Mouse (Mus musculus) liver, adult (tissue): ENCODE results near the gene Rnf141.

Experiments used
- GATA4 ChIP-seq: IDR thresholded peaks from 2 replicates; pipeline ENCODE4 v1.6.1; 2014; ENCODE audit warnings: mild to moderate bottlenecking, low read length; ENCODE audit not compliant: insufficient replicate concordance

Gene Rnf141

GRCm38 (mm10) chr7:110790878-110791277, 53.4 kb downstream of the Rnf141 start:
- TF ChIP-seq GATA4: no peak

GRCm38 (mm10) chr7:110787310-110787709, 56.9 kb downstream of the Rnf141 start:
- no peak for TF ChIP-seq GATA4

- TF ChIP-seq GATA4: no peak; the same call in 1 of the 2 replicates
Observed at GRCm38 (mm10) chr7:110785741-110786146, 58.5 kb downstream of the Rnf141 start.

- no peak for TF ChIP-seq GATA4
Observed at GRCm38 (mm10) chr7:110784965-110785364, 59.3 kb downstream of the Rnf141 start.

GRCm38 (mm10) chr7:110782845-110783478, 61.3 kb downstream of the Rnf141 start:
- no peak for TF ChIP-seq GATA4

- TF ChIP-seq GATA4: no peak
Observed at GRCm38 (mm10) chr7:110782135-110782534, 62.1 kb downstream of the Rnf141 start.

- no peak for TF ChIP-seq GATA4
Observed at GRCm38 (mm10) chr7:110781231-110781711, 63.0 kb downstream of the Rnf141 start.

GRCm38 (mm10) chr7:110780520-110780919, 63.7 kb downstream of the Rnf141 start:
- TF ChIP-seq GATA4: no peak

GRCm38 (mm10) chr7:110779605-110780111, 64.6 kb downstream of the Rnf141 start:
- no peak for TF ChIP-seq GATA4

- no peak for TF ChIP-seq GATA4
Observed at GRCm38 (mm10) chr7:110778933-110779332, 65.3 kb downstream of the Rnf141 start.

- TF ChIP-seq GATA4: no peak
Observed at GRCm38 (mm10) chr7:110777146-110778001, 66.9 kb downstream of the Rnf141 start.

GRCm38 (mm10) chr7:110774674-110775073, 69.6 kb downstream of the Rnf141 start:
- TF ChIP-seq GATA4: no peak

GRCm38 (mm10) chr7:110774077-110774476, 70.2 kb downstream of the Rnf141 start:
- no peak for TF ChIP-seq GATA4

- TF ChIP-seq GATA4: 0 out of 2 replicates have a peak, but pooled peaks have one; percentile 18
Observed at GRCm38 (mm10) chr7:110773204-110774002, 70.9 kb downstream of the Rnf141 start.

- no peak for TF ChIP-seq GATA4
Observed at GRCm38 (mm10) chr7:110772343-110772742, 71.9 kb downstream of the Rnf141 start.
